Mouse (Mus musculus) macrophage (primary cell): Measurements from ENCODE around the gene Psg27. TPM values are rescaled to one million over a fixed set of nuclear protein-coding genes. Genes with fewer than 3 reads are reported as not detected.
"Not testable (repeated sequence)": the region's sequence is repeated elsewhere in the genome, so short reads cannot be mapped to it uniquely, and the experiment has no call there.

ENCODE experiments used
- H3K27ac ChIP-seq: fragments of 350-480 bp; formaldehyde crosslinking; 2 replicates; pipeline ENCODE4 v1.9.0; 2021
- H3K36me3 ChIP-seq: fragments of 350-480 bp; formaldehyde crosslinking; 2 replicates; pipeline ENCODE4 v1.9.0; 2021; ENCODE audit errors: inconsistent target
- H3K4me3 ChIP-seq: fragments of 350-480 bp; formaldehyde crosslinking; 2 replicates; pipeline ENCODE4 v1.9.0; 2021; ENCODE audit errors: inconsistent target
- H3K79me2 ChIP-seq: fragments of 350-480 bp; formaldehyde crosslinking; 2 replicates; pipeline ENCODE4 v1.9.0; 2021; ENCODE audit errors: inconsistent target
- WGBS: methylation state at CpG from one replicate; pipeline ENCODE4 v1.1.7; 2026; ENCODE audit warnings: inconsistent platforms; ENCODE audit not compliant: missing documents; 5-methylcytosine and 5-hydroxymethylcytosine counted together
- polyA plus RNA-seq: library from polyadenylated mRNA; stranded (reverse); fragments of 250-400 nt; gene quantifications from 3 replicates; pipeline ENCODE4 v1.2.4, GENCODE M21; 2018; ENCODE audit warnings: inconsistent platforms
- total RNA-seq, 78 experiments: library from RNA; depleted of rRNA; stranded (reverse); fragments of 250-400 nt; gene quantifications; 1 replicate in 9 of 78; 2 replicates in 24 of 78; 3 replicates in 43 of 78; 4 replicates in 2 of 78; pipeline ENCODE4 v1.2.4; 2018; ENCODE audit warnings: inconsistent platforms in 56 of 78

The Psg27 gene
- not detected for total RNA-seq (2018; cell fraction: chromatin; rRNA removed)
- not detected for total RNA-seq (2018; cell fraction: cytosol; rRNA removed)
- not detected for total RNA-seq (2018; cell fraction: nucleus; rRNA removed)
- polyA plus RNA-seq = not detected in 3 replicates

DNA sequence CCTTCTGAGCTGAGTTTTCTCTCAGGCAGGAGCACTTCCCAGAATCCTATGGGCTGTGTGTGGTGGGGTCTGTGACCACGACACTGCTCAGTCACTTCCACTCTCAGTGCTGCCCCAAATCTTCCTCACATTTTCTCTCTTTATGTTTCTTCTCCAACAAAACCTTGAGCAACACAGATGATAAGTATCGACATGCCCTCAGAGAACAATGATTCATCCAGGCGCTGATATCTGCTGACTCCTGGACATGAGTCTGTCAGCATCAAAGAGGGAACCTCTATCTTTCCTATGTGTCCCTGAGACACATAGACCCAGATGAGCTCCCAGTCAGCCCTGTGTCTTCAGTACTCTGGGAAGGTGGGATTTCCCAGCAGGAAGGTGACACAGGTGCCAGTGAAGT, at the start of gene Psg27:
TSS of gene Psg27 (minus strand) at position 101 of the 400 bp plus-strand sequence.
- Histone ChIP-seq H3K4me3 (no peak within 1 kb of the TSS), H3K27ac (no peak within 1 kb of the TSS), H3K79me2 (no peaks in the 10 kb centered on the region), H3K36me3 (no peaks in the 10 kb centered on the region)
- 83% methylated on average over 3 of the region's 3 CpGs for WGBS

DNA sequence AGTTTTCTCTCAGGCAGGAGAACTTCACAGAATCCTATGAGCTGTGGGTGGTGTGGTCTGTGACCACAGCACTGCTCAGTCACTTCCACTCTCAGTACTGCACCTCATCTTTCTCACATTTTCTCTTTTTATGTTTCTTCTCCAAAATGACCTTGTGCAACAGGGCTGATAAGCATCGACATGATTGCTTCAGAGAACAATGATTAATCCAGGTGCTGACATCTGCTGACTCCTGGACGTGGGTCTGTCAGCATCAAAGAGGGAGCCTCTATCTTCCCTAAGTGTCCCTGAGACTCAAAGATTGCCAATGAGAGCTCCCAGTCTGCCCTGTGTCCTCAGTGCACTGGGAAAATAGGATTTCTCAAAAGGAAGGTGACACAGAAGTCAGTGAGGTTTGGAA, 49.3 kb upstream of the Psg27 start, which contains the start of gene Psg23:
TSS of gene Psg23 (minus strand) at position 101 of the 400 bp plus-strand sequence.
- not testable (repeated sequence) for H3K4me3 ChIP-seq, H3K27ac ChIP-seq, H3K79me2 ChIP-seq, H3K36me3 ChIP-seq
- WGBS = 100% methylated on average over 1 of the region's 2 CpGs

DNA sequence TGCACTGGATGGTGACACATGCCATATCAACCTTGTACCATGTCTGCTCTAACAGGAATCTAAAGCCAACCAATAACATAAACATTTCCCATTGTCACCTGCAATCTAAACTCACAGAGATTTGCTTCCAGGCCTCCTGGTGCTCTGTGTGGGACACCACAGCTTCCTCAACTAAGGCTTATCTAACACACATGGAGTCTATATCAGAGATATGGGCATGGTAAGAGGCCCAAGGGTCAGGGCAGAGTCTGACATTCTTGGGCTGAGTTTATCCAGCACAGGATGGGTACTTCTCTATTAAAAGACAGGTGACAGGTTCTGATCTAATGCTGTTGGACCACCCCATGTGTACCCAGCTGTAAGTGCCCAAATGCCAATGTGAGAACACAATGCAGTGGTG, 7.3 kb downstream of the Psg27 start:
- H3K79me2 ChIP-seq = no peaks in the 10 kb centered on the region
- H3K4me3 ChIP-seq = no peak overlapping the region
- H3K36me3 ChIP-seq = no peaks in the 10 kb centered on the region
- H3K27ac ChIP-seq = no peak overlapping the region

GRCm38 (mm10) chr7:18555751-18556150, 11.4 kb downstream of the Psg27 start:
- H3K4me3 ChIP-seq, H3K36me3 ChIP-seq, H3K27ac ChIP-seq, H3K79me2 ChIP-seq: not testable (repeated sequence)
- WGBS = 79% methylated on average over 3 of the region's 3 CpGs

DNA sequence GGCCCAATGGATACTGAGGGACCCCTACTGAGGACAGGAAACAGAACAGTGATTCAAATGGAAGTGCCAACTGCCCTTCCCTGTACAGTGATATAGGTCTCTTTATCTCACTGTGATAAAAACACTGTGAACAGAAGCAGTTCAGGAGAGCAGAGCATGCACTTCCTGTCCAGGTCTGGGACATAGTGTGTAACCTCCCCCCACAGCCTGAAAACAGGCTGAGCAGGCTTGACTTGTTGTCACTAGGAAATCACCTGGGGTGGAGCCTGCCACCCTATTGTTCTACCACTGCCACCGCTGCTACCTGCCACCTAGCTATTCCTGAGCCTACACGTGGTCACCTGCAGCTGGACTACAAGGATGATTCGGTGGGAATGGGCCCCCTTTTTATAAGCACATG, 33.7 kb downstream of the Psg27 start:
- 65% methylated on average over 3 of the region's 3 CpGs for WGBS

GRCm38 (mm10) chr7:18532169-18532568, 34.9 kb downstream of the Psg27 start, which contains the start of gene Psg25:
Psg25 (minus strand) TSS chr7:18532269.
- no peaks in the 10 kb centered on the region for H3K79me2 ChIP-seq
- WGBS = 95% methylated on average over 1 of the region's 1 CpGs
- H3K27ac ChIP-seq = no peak within 1 kb of the TSS
- no peaks in the 10 kb centered on the region for H3K36me3 ChIP-seq
- no peak within 1 kb of the TSS for H3K4me3 ChIP-seq

More for the DNA sequence above, 33.7 kb downstream of the Psg27 start:
- H3K79me2 ChIP-seq = no peaks in the 10 kb centered on the region
- H3K4me3 ChIP-seq = no peak overlapping the region
- no peak overlapping the region for H3K27ac ChIP-seq
- H3K36me3 ChIP-seq = no peaks in the 10 kb centered on the region

- no peaks in the 10 kb centered on the region for H3K36me3 ChIP-seq
- WGBS = 94% methylated on average over 8 of the region's 8 CpGs
- no peak overlapping the region for H3K4me3 ChIP-seq
- H3K27ac ChIP-seq = no peak overlapping the region
- no peaks in the 10 kb centered on the region for H3K79me2 ChIP-seq
These were observed 42.4 kb downstream of the Psg27 start for GRCm38 (mm10) chr7:18524668-18525067.

DNA sequence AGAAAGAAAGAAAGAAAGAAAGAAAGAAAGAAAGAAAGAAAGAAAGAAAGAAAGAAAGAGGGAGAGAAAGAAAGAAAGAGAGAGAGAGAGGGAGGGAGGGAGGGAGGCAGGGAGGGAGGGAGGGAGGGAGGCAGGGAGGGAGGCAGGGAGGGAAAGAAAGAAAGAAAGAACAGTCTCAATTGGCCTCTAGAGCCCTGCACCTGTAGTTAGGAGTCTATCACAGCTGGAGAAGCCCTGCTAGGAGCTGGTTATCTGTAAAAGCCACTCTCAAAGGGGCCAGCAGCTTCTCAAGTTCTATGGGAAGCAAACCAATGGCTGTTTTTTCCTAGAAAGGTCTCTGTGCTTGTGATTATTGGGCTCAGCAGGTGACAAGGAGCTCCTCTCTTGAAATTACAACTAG, 54.3 kb downstream of the Psg27 start:
- H3K79me2 ChIP-seq, H3K36me3 ChIP-seq, H3K4me3 ChIP-seq, H3K27ac ChIP-seq: not testable (repeated sequence)

DNA sequence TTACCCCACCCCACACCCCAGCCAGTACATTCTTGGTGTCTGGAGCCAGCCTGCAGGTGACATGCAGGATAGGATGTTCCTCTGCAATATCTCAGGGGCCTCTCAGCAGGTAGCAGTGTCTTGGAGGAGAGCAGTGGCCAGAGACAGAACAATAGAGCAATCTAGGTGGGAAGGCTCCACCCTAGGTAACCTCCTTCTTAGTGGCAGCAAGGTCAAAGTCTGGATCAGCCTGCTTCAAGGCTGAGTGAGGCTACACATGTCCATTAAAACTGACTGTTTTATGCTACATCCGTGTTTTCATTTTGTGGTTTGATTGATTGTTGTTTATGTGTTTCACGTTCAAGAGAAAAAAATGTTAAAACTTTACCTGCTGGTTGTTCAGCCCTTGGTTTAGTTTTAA, 54.7 kb downstream of the Psg27 start:
- not testable (repeated sequence) for H3K79me2 ChIP-seq, H3K36me3 ChIP-seq, H3K4me3 ChIP-seq, H3K27ac ChIP-seq
- WGBS = 50% methylated on average over 1 of the region's 2 CpGs

DNA sequence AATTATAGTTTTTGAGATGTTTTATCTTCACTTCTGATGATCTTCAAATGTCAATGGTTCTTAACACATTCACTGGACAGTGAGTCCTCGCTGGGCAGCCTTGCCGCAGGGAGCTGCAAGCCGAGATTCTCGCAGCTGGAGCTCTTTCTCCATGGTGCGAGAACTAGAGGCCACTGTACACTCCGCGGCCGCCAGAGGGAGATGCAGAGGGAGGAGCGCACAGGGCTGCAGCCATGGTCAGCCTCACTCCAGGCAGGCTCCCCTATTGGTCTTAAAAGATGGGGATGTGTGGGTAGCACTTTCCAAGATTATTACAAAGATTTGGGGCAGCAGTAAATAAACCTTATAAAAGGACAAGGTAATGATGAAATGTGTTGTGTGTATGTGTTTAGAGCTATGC, 55.6 kb downstream of the Psg27 start:
- 39% methylated on average over 9 of the region's 9 CpGs for WGBS
- Histone ChIP-seq H3K27ac (no peak overlapping the region), H3K79me2 (no peaks in the 10 kb centered on the region), H3K36me3 (no peaks in the 10 kb centered on the region), H3K4me3 (no peak overlapping the region)

Other genes with a start within 250 kb of the Psg27 start
- not detected in 3 replicates for gene Psg18, start 212.3 kb downstream of the Psg27 start, polyA plus RNA-seq
- gene Psg28, start 135.3 kb downstream of the Psg27 start, polyA plus RNA-seq = not detected in 3 replicates
- not detected in 3 replicates for gene Psg26, start 83.1 kb downstream of the Psg27 start, polyA plus RNA-seq
- gene Psg25, start 35.0 kb downstream of the Psg27 start, polyA plus RNA-seq = not detected in 3 replicates
- not detected in 3 replicates for gene Psg23, start 49.2 kb upstream of the Psg27 start, polyA plus RNA-seq
- gene Psg21, start 89.4 kb upstream of the Psg27 start, polyA plus RNA-seq = not detected in 3 replicates
- gene Psg20, start 118.9 kb upstream of the Psg27 start, polyA plus RNA-seq = not detected in 3 replicates
- not detected in 3 replicates for gene Psg22, start 150.8 kb upstream of the Psg27 start, polyA plus RNA-seq
- not detected in 3 replicates for gene Psg19, start 231.2 kb upstream of the Psg27 start, polyA plus RNA-seq